Mouse (Mus musculus) skeletal muscle tissue, adult 2 months (tissue): ENCODE results near the gene Gria1.

Experiments
- DNase-seq: peaks from one replicate; pipeline ENCODE4 v3.0.0-alpha.2; 2012; ENCODE audit warnings: low read depth, low spot score

The Gria1 gene

GRCm38 (mm10) chr11:57162931-57163330 is 151.7 kb downstream of the Gria1 start:
- DNase-seq: no peak

- DNase-seq: no peak
These were observed 158.9 kb downstream of the Gria1 start for GRCm38 (mm10) chr11:57170058-57170457.

GRCm38 (mm10) chr11:57174165-57174564 is 163.0 kb downstream of the Gria1 start:
- no peak for DNase-seq

- DNase-seq: no peak
These were observed 165.4 kb downstream of the Gria1 start for GRCm38 (mm10) chr11:57176552-57176951.

GRCm38 (mm10) chr11:57184216-57184615 is 173.0 kb downstream of the Gria1 start:
- DNase-seq: no peak

- no peak for DNase-seq
These were observed 173.9 kb downstream of the Gria1 start for GRCm38 (mm10) chr11:57185110-57185509.

GRCm38 (mm10) chr11:57189391-57189790 is 178.2 kb downstream of the Gria1 start:
- no peak for DNase-seq

GRCm38 (mm10) chr11:57194746-57195145 is 183.6 kb downstream of the Gria1 start:
- DNase-seq: no peak

GRCm38 (mm10) chr11:57201245-57201976 is 190.2 kb downstream of the Gria1 start:
- no peak for DNase-seq

- DNase-seq: no peak
These were observed 193.2 kb downstream of the Gria1 start for GRCm38 (mm10) chr11:57204371-57204770.

GRCm38 (mm10) chr11:57207260-57207659 is 196.1 kb downstream of the Gria1 start:
- DNase-seq: no peak

- no peak for DNase-seq
These were observed 202.9 kb downstream of the Gria1 start for GRCm38 (mm10) chr11:57214079-57214478.

- DNase-seq: no peak
These were observed 203.4 kb downstream of the Gria1 start for GRCm38 (mm10) chr11:57214583-57214982.

- no peak for DNase-seq
These were observed 211.8 kb downstream of the Gria1 start for GRCm38 (mm10) chr11:57222797-57223569.

GRCm38 (mm10) chr11:57235446-57235845 is 224.3 kb downstream of the Gria1 start:
- DNase-seq: no peak

- no peak for DNase-seq
These were observed 225.2 kb downstream of the Gria1 start for GRCm38 (mm10) chr11:57236431-57236830.

GRCm38 (mm10) chr11:57239758-57240157 is 228.6 kb downstream of the Gria1 start:
- DNase-seq: no peak

- DNase-seq: no peak
These were observed 232.6 kb downstream of the Gria1 start for GRCm38 (mm10) chr11:57243835-57244234.

- no peak for DNase-seq
These were observed 233.4 kb downstream of the Gria1 start for GRCm38 (mm10) chr11:57244543-57244942.

- DNase-seq: no peak
These were observed 237.7 kb downstream of the Gria1 start for GRCm38 (mm10) chr11:57248870-57249269.

GRCm38 (mm10) chr11:57250129-57250528 is 238.9 kb downstream of the Gria1 start:
- DNase-seq: no peak

- no peak for DNase-seq
These were observed 260.5 kb downstream of the Gria1 start for GRCm38 (mm10) chr11:57271687-57272086.

- no peak for DNase-seq
These were observed 263.5 kb downstream of the Gria1 start for GRCm38 (mm10) chr11:57274687-57275086.
